Mouse (Mus musculus) left cerebral cortex, postnatal 10 days (tissue): Measurements from ENCODE around the gene Cdh13. TPM values are rescaled to one million over a fixed set of nuclear protein-coding genes. Genes with fewer than 3 reads are reported as not detected.

ENCODE experiments used
- DNase-seq, 2 experiments: peaks; one replicate each; pipeline ENCODE4 v3.0.0; 2021 to 2022; ENCODE audit warnings: low spot score in 2 of 2, mixed read lengths in 1 of 2; ENCODE audit errors: extremely low spot score in 1 of 2
- intact Hi-C: fragments of 180-260 bp; cut with DNase I; formaldehyde crosslinking; loops from one replicate; pipeline ENCODE4 v1.15.1; 2025
- total RNA-seq, 2 experiments: library from RNA; stranded (reverse); gene quantifications; 2 replicates each; pipeline ENCODE4 v1.2.3; 2021

Cdh13 gene
- total RNA-seq, 2 experiments from 2014 or later = 190 to 200 TPM

GRCm38 (mm10) chr8:118289091-118289490 is 5.6 kb downstream of the Cdh13 start:
- intact Hi-C loops = loop anchor here (5.0 to 10.0 kb wide), 4 partner anchors 153 to 426 kb away; no protein-coding TSS in a partner anchor
- no peak for DNase-seq

- intact Hi-C loops = loop anchor here (5.0 to 10.0 kb wide), 4 partner anchors 153 to 425 kb away; no protein-coding TSS in a partner anchor
- DNase-seq = no peak
Measured at GRCm38 (mm10) chr8:118289525-118289924, 6.0 kb downstream of the Cdh13 start.

- intact Hi-C loops = no loop called here
- DNase-seq = no peak
Measured at GRCm38 (mm10) chr8:118290266-118290665, 6.7 kb downstream of the Cdh13 start.

- no peak for DNase-seq
- intact Hi-C loops = no loop called here
Measured at GRCm38 (mm10) chr8:118296477-118296876, 12.9 kb downstream of the Cdh13 start.

GRCm38 (mm10) chr8:118306957-118307356 is 23.4 kb downstream of the Cdh13 start:
- DNase-seq = no peak
- intact Hi-C loops = no loop called here

- intact Hi-C loops = no loop called here
- no peak for DNase-seq
Measured at GRCm38 (mm10) chr8:118309106-118309505, 25.6 kb downstream of the Cdh13 start.

- no peak for DNase-seq
- intact Hi-C loops = no loop called here
Measured at GRCm38 (mm10) chr8:118313426-118314187, 30.1 kb downstream of the Cdh13 start.

GRCm38 (mm10) chr8:118314188-118314563 is 30.6 kb downstream of the Cdh13 start:
- intact Hi-C loops = no loop called here
- DNase-seq = no peak

- intact Hi-C loops = no loop called here
- DNase-seq = no peak
Measured at GRCm38 (mm10) chr8:118314932-118315331, 31.4 kb downstream of the Cdh13 start.

- DNase-seq = no peak
- intact Hi-C loops = no loop called here
Measured at GRCm38 (mm10) chr8:118316440-118316839, 32.9 kb downstream of the Cdh13 start.

GRCm38 (mm10) chr8:118320566-118320965 is 37.0 kb downstream of the Cdh13 start:
- intact Hi-C loops = no loop called here
- no peak for DNase-seq

- no peak for DNase-seq
- intact Hi-C loops = no loop called here
Measured at GRCm38 (mm10) chr8:118323421-118323820, 39.9 kb downstream of the Cdh13 start.

GRCm38 (mm10) chr8:118334933-118335332 is 51.4 kb downstream of the Cdh13 start:
- DNase-seq = no peak
- intact Hi-C loops = no loop called here

- DNase-seq = peak in 1 of 2 experiments; percentile 34
- intact Hi-C loops = no loop called here
Measured at GRCm38 (mm10) chr8:118339711-118340110, 56.2 kb downstream of the Cdh13 start.

GRCm38 (mm10) chr8:118343267-118343666 is 59.7 kb downstream of the Cdh13 start:
- DNase-seq = peak in 1 of 2 experiments; percentile 43
- intact Hi-C loops = no loop called here

GRCm38 (mm10) chr8:118348710-118349489 is 65.4 kb downstream of the Cdh13 start:
- no peak for DNase-seq
- intact Hi-C loops = no loop called here

- DNase-seq = no peak
- intact Hi-C loops = no loop called here
Measured at GRCm38 (mm10) chr8:118350136-118350535, 66.6 kb downstream of the Cdh13 start.

- intact Hi-C loops = no loop called here
- peak in 1 of 2 experiments; percentile 27 for DNase-seq
Measured at GRCm38 (mm10) chr8:118353022-118353421, 69.5 kb downstream of the Cdh13 start.

GRCm38 (mm10) chr8:118357067-118357466 is 73.5 kb downstream of the Cdh13 start:
- intact Hi-C loops = no loop called here
- DNase-seq = no peak

- intact Hi-C loops = no loop called here
- DNase-seq = no peak
Measured at GRCm38 (mm10) chr8:118357596-118357995, 74.1 kb downstream of the Cdh13 start.
